Mouse (Mus musculus) MEL (cell line): ENCODE results near the gene Harbi1. TPM values are rescaled to one million over a fixed set of nuclear protein-coding genes. Genes with fewer than 3 reads are reported as not detected.

Experiments used
- DNase-seq: peaks from one replicate; pipeline ENCODE4 v3.0.0; 2011; ENCODE audit warnings: low read depth, low spot score
- H3K27ac ChIP-seq: 2 replicates; pipeline ENCODE4 v1.5.1; 2012; ENCODE audit warnings: low read depth, mild to moderate bottlenecking, control low read depth, low read length, moderate library complexity; ENCODE audit not compliant: control insufficient read depth
- H3K27me3 ChIP-seq, 2 experiments: fragments of 150-350 bp in 1 of 2; sonication (generic) in 1 of 2; 2 replicates each; pipeline ENCODE4 v1.6.1; 2012; ENCODE audit warnings: low read length in 2 of 2, mild to moderate bottlenecking in 2 of 2, improper control_type of control experiment in 1 of 2, moderate library complexity in 1 of 2; ENCODE audit not compliant: insufficient read depth in 2 of 2, control insufficient read depth in 1 of 2
- H3K36me3 ChIP-seq, 2 experiments: 2 replicates each; pipeline ENCODE4 v1.6.1; 2012 to 2014; ENCODE audit warnings: low read length in 2 of 2, improper control_type of control experiment in 1 of 2, inconsistent platforms in 1 of 2, mild to moderate bottlenecking in 1 of 2; ENCODE audit not compliant: insufficient read depth in 2 of 2, control insufficient read depth in 1 of 2
- H3K4me1 ChIP-seq, 2 experiments: fragments of 150-350 bp in 1 of 2; sonication (generic) in 1 of 2; 2 replicates each; pipeline ENCODE4 v1.6.1; 2012; ENCODE audit warnings: low read length in 2 of 2, improper control_type of control experiment in 1 of 2, mild to moderate bottlenecking in 1 of 2; ENCODE audit not compliant: insufficient read depth in 2 of 2, control insufficient read depth in 1 of 2
- H3K4me3 ChIP-seq, 2 experiments: fragments of 150-350 bp in 1 of 2; sonication (generic) in 1 of 2; 2 replicates each; pipeline ENCODE4 v1.5.1; 2012; ENCODE audit warnings: low read depth in 2 of 2, low read length in 2 of 2, mild to moderate bottlenecking in 2 of 2, moderate library complexity in 2 of 2, control low read depth in 1 of 2, improper control_type of control experiment in 1 of 2; ENCODE audit not compliant: control insufficient read depth in 1 of 2, insufficient read depth in 1 of 2
- H3K79me2 ChIP-seq: 2 replicates; pipeline ENCODE4 v1.6.1; 2012; ENCODE audit warnings: mild to moderate bottlenecking, low read length, moderate library complexity; ENCODE audit not compliant: control insufficient read depth, poor library complexity, insufficient read depth
- H3K9ac ChIP-seq: 2 replicates; pipeline ENCODE4 v1.6.1; 2012; ENCODE audit warnings: low read depth, mild to moderate bottlenecking, control low read depth, low read length, moderate library complexity; ENCODE audit not compliant: control insufficient read depth, poor library complexity, severe bottlenecking
- H3K9me3 ChIP-seq: fragments of 150-350 bp; sonication (generic); replicated peaks from 2 replicates; pipeline ENCODE4 v1.6.1; 2012; ENCODE audit warnings: mild to moderate bottlenecking, low read length, improper control_type of control experiment, moderate library complexity; ENCODE audit not compliant: insufficient read depth
- ELF1 ChIP-seq: IDR thresholded peaks from 2 replicates; pipeline ENCODE4 v1.6.1; 2014; ENCODE audit warnings: low read depth, mild to moderate bottlenecking, inconsistent platforms, low read length, improper control_type of control experiment, moderate library complexity
- EP300 ChIP-seq, 2 experiments: IDR thresholded peaks; 2 replicates each; pipeline ENCODE4 v1.6.1; 2011; ENCODE audit warnings: improper control_type of control experiment in 2 of 2, low read length in 2 of 2, low read depth in 1 of 2, mild to moderate bottlenecking in 1 of 2
- GATA1 ChIP-seq: IDR thresholded peaks from 2 replicates; pipeline ENCODE4 v1.6.1; 2011; ENCODE audit warnings: low read depth, low read length, improper control_type of control experiment
- HCFC1 ChIP-seq: IDR thresholded peaks from 2 replicates; pipeline ENCODE4 v1.6.1; 2012; ENCODE audit warnings: low read depth, mild to moderate bottlenecking, inconsistent platforms, low read length, improper control_type of control experiment, moderate library complexity
- JUND ChIP-seq: IDR thresholded peaks from 2 replicates; pipeline ENCODE4 v1.6.1; 2011; ENCODE audit warnings: low read depth, mild to moderate bottlenecking, improper control_type of control experiment, low read length
- MAX ChIP-seq: IDR thresholded peaks from 2 replicates; pipeline ENCODE4 v1.6.1; 2011; ENCODE audit warnings: low read length, improper control_type of control experiment
- MEF2A ChIP-seq: IDR thresholded peaks from 2 replicates; pipeline ENCODE4 v1.6.1; 2014; ENCODE audit warnings: low read depth, mild to moderate bottlenecking, inconsistent platforms, low read length, improper control_type of control experiment; ENCODE audit not compliant: poor library complexity, insufficient replicate concordance, severe bottlenecking; ENCODE audit errors: extremely low read depth
- MXI1 ChIP-seq: IDR thresholded peaks from 2 replicates; pipeline ENCODE4 v1.6.1; 2011; ENCODE audit warnings: mild to moderate bottlenecking, low read depth, low read length, improper control_type of control experiment
- MYC ChIP-seq: IDR thresholded peaks from 2 replicates; pipeline ENCODE4 v1.6.1; 2011; ENCODE audit warnings: low read depth, mild to moderate bottlenecking, low read length, improper control_type of control experiment, moderate library complexity
- NELFE ChIP-seq: IDR thresholded peaks from 2 replicates; pipeline ENCODE4 v1.6.1; 2011; ENCODE audit warnings: low read depth, low read length, improper control_type of control experiment
- NRF1 ChIP-seq: IDR thresholded peaks from 2 replicates; pipeline ENCODE4 v1.6.1; 2014; ENCODE audit warnings: low read depth, mild to moderate bottlenecking, inconsistent platforms, low read length, improper control_type of control experiment, moderate library complexity; ENCODE audit not compliant: poor library complexity, insufficient read depth, severe bottlenecking
- POLR2AphosphoS5 ChIP-seq: IDR thresholded peaks from 2 replicates; pipeline ENCODE4 v1.6.1; 2012; ENCODE audit warnings: low read depth, borderline replicate concordance, mild to moderate bottlenecking, inconsistent platforms, low read length, moderate library complexity, mixed read lengths
- RAD21 ChIP-seq: IDR thresholded peaks from 2 replicates; pipeline ENCODE4 v1.6.1; 2011; ENCODE audit warnings: mild to moderate bottlenecking, low read depth, low read length, improper control_type of control experiment
- SIN3A ChIP-seq: IDR thresholded peaks from 2 replicates; pipeline ENCODE4 v1.6.1; 2012; ENCODE audit warnings: low read length, improper control_type of control experiment, inconsistent platforms
- TBP ChIP-seq: IDR thresholded peaks from 2 replicates; pipeline ENCODE4 v1.8.0; 2011; ENCODE audit warnings: low read depth, low read length, improper control_type of control experiment
- USF1 ChIP-seq: IDR thresholded peaks from 2 replicates; pipeline ENCODE4 v1.6.1; 2014; ENCODE audit warnings: low read depth, mild to moderate bottlenecking, inconsistent platforms, low read length, improper control_type of control experiment, moderate library complexity
- ZNF384 ChIP-seq: IDR thresholded peaks from 2 replicates; pipeline ENCODE4 v1.6.1; 2012; ENCODE audit warnings: low read depth, mild to moderate bottlenecking, inconsistent platforms, low read length, improper control_type of control experiment
- polyA plus RNA-seq, 2 experiments: library from polyadenylated mRNA; stranded (reverse) in 1 of 2; unstranded in 1 of 2; fragments of >175 nt in 1 of 2; fragments of >200 nt in 1 of 2; gene quantifications; 2 replicates each; pipeline versions ENCODE4 v1.2.1 to v1.2.4; 2012; ENCODE audit warnings: low replicate concordance in 2 of 2, low read depth in 1 of 2; ENCODE audit not compliant: insufficient read length in 2 of 2, insufficient read depth in 1 of 2, missing spikeins in 1 of 2
- total RNA-seq: library from RNA; depleted of rRNA; stranded (reverse); fragments of 300-350 nt; gene quantifications from 2 replicates; pipeline ENCODE4 v1.2.3, GENCODE M21; 2012

The Harbi1 gene
- total and polyA plus RNA-seq, 3 experiments, result 7.8 to 8.2 TPM; not detected in 1

DNA sequence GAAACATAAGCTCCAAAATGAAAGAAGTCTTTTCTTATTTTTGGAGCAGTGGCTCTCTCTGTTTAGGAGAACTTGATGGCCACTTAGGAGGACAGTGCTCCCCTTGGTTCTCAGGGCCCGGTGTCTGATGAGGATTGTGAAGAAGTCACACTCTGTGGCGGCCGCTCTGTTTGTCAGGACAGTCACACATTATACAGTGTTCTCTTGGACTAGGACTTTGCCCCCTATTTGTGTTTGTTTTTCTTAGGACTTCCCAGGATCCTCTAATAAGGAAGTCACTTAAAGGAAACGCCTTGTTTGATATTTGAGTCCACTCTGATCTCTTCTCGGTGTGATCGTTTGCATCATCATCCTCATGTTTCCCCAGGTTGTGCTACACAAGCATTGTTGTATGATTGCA is 7.6 kb downstream of the Harbi1 start:
- Histone ChIP-seq H3K79me2 (no peaks in the 10 kb centered on the region), H3K9me3 (no peaks in the 10 kb centered on the region), H3K4me3 (no peak overlapping the region), H3K9ac (no peak overlapping the region), H3K27ac (no peak overlapping the region), H3K4me1 (peaks cover 3% of the 10 kb centered on the region in 2 experiments; a peak in 3 of 4 replicates), H3K36me3 (peaks cover 0 to 8% of the 10 kb centered on the region in 2 experiments; a peak in 3 of 4 replicates), H3K27me3 (no peaks in the 10 kb centered on the region)
- TF ChIP-seq TBP (no peak), MYC (no peak), NRF1 (no peak), EP300 (IDR thresholded peaks at IDR 0.05; ENCODE audit: low read depth in 1 of 2, low read length in 2 of 2) (no peak), POLR2AphosphoS5 (no peak), SIN3A (no peak), MEF2A (no peak), GATA1 (no peak), ELF1 (no peak), HCFC1 (no peak), ZNF384 (no peak), NELFE (no peak), RAD21 (no peak), JUND (no peak), MAX (no peak)
- DNase-seq, result no peak

DNA sequence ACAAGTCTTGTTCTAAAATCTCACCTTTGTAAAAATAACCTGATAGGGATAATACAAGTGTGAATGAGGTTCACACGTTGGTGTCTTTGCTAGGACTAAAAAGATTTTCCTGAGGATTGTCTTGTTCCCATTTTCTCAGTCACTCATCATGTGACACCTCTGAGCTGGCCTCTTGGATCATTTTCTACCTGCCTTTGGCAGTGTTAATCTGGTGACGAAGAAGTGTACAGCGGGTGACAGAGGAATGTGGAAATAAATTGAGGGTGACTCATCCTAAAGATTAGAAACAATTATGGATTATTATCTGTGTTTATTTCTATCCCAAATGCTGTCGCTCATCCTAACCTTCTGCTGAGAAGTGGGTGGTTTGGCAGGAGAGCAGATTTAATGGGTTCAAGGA is 12.7 kb downstream of the Harbi1 start:
- no peak for TF ChIP-seq NRF1
- no peak for TF ChIP-seq MXI1
- peak; percentile 59; the same call in 1 of the 2 replicates for TF ChIP-seq USF1
- no peak for TF ChIP-seq TBP
- no peaks in the 10 kb centered on the region for H3K27me3 ChIP-seq
- H3K9me3 ChIP-seq, result no peaks in the 10 kb centered on the region
- peaks cover 0 to 22% of the 10 kb centered on the region in 2 experiments; a peak in 3 of 4 replicates for H3K36me3 ChIP-seq
- peak; percentile 20 for DNase-seq
- no peak overlapping the region for H3K27ac ChIP-seq
- H3K4me3 ChIP-seq, result peak overlapping the region in 1 of 2 experiments; percentile 3; a peak in 1 of 4 replicates
- H3K79me2 ChIP-seq, result no peaks in the 10 kb centered on the region
- no peak overlapping the region for H3K9ac ChIP-seq
- peaks cover 17 to 18% of the 10 kb centered on the region in 2 experiments for H3K4me1 ChIP-seq
